Mouse (Mus musculus) lung, postnatal 4 days (tissue): ENCODE results near the gene Zmiz1.

Source experiments
- DNase-seq, 2 experiments: peaks; one replicate each; pipeline ENCODE4 v3.0.0; 2021

Gene Zmiz1

DNA sequence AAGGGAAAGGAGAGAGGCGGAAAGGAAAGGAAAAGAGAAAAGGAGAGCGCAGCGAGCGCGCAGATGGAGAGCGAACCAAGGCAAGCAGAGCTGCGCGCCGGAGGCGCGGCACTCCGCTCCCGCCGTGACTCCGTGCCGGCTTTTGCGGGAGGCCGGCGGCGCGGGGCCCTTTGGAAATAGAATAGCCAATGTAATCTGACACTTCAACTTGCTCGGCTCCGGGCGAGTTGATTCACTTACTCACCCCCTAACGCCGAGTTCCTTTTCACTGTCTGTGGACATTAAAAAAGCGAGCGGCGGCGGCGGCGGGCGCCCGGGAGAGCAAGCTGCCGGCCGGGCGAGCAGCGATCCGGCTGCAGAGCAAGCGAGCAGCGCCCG is at the start of gene Zmiz1:
TSS of gene Zmiz1 (plus strand) at position 170 of the 378 bp plus-strand sequence.
- peak; percentile 94 for DNase-seq

- peak in 1 of 2 experiments; percentile 15 for DNase-seq
Observed at GRCm38 (mm10) chr14:25411848-25412527, 47.0 kb upstream of the Zmiz1 start.

DNA sequence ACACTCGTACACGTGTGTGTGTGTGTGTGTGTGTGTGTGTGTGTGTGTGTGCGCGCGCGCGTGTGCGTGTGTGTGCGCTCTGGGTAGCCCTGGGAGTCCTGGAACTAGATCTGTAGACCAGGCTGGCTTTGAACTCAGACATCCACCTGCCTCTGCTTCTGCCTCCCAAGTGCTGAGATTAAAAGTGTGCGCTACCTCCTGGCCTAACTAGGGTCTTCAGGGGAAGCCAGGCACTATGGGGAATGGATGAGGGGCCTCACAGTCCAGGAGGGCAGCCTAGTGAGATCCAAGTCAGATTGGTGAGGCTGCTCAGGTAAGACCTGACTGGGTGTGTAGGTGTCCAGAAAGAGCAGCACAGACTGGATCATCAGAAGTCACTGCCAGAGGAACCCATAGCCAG is 46.2 kb upstream of the Zmiz1 start:
- peak in 1 of 2 experiments; percentile 11 for DNase-seq

- DNase-seq: peak in 1 of 2 experiments; percentile 15
Observed at GRCm38 (mm10) chr14:25413510-25413909, 45.5 kb upstream of the Zmiz1 start.

DNA sequence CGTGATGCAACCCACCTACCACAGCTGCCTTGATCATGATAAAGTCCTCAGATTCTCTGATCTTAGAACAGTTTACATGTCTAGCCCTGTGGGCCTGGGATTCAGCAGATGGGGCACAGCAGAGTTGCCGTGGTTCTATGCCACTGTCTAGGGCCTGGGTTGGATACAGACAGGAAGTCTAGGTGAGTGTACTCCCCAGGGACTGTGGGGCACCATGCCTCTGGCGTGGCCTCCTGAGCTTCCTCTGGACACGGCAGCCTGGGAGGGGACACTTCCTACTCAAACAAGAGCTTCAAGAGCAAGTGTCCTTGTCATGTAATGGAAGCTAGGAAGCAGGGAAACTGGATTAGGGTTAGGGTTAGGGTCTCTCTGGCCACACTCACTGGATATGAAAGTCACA is 44.9 kb upstream of the Zmiz1 start:
- DNase-seq: peak in 1 of 2 experiments; percentile 26

DNA sequence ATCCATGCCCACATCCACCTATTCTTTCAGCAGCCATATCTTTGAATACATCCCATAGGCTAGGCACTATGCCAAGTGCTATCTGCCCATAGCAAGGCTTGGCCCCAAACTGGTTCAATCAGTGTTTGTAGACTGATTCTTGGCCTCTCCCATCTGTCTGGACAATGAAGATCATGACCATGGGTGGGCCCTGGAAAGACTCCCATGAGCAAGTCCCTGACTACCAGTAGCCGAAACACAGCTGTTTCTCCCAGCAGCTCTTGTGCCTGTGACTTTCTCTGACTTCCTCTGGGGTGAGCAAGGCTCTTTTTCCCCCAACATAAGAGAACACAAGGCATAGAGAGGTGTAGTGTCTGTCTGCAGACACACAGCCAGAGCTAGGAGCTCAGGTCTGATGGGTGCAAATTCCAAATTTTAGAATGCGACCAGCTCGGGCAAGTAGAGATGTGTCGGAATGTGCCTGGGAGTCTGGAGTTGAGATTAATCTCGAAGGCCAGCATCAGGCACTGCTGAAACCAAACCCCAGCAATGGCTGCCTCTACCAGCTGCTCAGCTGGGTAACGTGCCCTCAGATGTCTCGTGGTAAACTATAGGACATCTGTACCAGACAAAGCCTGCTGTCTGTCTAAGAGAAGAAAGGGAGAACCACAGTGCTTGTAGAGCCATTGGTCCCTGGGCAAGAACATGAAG is 38.8 kb upstream of the Zmiz1 start:
- DNase-seq: peak in 1 of 2 experiments; percentile 32

DNA sequence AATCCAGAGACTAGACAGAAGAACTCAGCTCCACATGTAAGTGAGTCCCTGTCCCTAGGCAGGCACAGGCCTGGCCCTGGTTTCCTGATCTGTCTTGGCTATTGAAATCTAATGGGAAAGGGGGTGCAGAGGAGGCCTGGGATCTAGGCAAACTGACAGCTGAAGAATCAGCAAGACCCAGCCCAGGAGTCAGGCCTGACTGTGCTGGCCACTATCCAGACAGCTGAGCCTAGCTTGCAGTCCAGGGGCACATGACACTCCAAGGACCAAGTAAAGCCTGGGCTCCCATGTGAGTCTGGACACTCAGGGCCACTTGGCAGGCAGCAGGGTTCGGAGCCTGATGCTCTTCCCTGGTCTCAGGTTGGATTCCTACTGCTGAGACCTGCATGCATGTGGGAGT is 38.0 kb upstream of the Zmiz1 start:
- DNase-seq: peak in 1 of 2 experiments; percentile 41

DNA sequence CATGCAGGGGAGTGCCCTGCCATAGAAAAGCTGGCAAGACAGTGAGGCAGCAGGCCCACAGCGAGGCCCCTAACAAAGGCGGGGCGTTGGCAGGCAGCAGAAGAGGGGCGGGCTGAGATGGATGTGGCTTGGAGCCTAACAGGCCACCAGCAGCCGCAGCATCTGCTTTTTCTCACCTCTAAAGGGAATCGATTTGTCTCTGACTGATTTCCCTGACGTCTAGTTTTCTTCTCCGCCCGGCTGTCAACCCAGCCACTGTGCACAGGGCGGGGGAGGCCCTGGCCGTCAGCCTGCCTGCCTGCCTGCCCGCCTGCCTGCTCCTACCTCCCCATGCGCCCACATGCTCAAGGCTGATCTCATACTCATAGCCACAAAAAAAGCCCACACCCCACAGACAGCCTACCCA is 37.4 kb upstream of the Zmiz1 start:
- peak; percentile 47 to 73 for DNase-seq

DNA sequence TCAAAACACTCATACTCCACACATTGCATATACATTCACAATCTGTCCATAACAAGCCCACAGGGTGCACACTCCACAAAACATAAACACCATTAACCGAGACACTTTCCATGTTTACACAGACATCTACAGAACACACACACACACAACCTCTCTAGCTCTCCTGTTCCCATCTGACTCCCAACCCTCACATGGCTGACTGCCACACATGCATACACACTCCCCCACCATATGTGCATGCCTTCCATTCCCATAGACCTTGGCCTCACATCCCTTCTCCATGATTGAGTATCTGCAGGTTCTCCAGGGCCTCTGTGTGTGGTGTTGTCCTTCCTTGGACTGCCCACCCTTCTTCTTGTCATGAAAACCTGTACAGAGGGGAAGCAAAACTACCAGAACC is 36.0 kb upstream of the Zmiz1 start:
- peak in 1 of 2 experiments; percentile 15 for DNase-seq

DNA sequence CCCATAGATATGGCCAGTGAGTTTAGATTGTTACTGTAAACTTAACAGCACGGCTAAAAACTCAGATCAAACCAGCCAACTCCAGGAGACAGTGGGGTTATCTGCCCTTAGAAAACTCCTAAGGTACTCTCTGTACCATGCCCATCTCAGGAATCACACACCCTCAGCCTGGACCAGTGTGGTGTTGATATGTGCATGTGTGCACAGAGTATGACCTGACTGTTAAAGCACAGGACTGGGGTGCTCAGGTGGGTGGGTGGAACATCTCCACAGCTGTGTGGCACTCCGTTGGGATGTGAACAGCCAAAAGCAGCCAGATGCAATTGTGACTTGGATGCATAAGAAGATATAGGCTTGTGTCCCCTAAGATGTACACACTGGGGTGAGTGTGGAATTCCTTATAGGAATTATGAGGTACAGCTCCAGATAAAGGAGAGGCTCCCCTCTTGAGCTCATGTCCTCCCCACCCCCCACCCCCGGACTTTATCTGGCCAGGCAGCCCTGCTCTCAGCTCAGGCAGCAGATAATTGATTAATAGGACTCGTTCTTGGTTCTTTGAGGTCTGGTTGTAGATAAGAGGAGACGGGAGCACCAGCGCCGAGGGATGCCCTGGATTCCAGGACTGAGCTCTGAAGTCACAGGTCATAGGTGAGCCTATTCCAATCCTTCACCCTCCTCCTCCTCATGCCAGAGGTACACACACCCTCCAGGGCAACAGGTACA is 35.1 kb upstream of the Zmiz1 start:
- peak in 1 of 2 experiments; percentile 13 for DNase-seq

GRCm38 (mm10) chr14:25438255-25438654 is 20.7 kb upstream of the Zmiz1 start:
- peak in 1 of 2 experiments; percentile 9 for DNase-seq

GRCm38 (mm10) chr14:25440116-25440515 is 18.9 kb upstream of the Zmiz1 start:
- DNase-seq: peak in 1 of 2 experiments; percentile 9

DNA sequence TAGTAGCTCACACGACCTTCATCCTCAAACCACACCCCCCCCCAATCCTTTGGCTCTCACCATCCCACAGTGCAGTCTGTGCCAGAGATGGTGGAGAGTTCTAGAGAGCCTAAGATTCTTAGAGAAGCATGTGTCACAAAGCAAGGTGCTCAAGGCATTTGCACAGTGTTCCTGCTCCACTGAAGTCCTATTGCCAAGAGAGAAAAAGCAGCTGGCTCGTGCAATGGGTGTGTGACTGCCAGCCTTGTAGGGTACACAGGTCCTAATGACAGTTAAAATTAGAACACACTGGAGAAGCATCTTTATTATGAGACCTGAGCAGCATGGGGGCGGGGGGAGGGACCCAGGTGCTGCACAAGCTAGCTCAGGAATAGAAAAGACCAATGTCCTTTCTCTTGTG is 18.2 kb upstream of the Zmiz1 start:
- no peak for DNase-seq

GRCm38 (mm10) chr14:25441469-25441868 is 17.5 kb upstream of the Zmiz1 start:
- DNase-seq: peak in 1 of 2 experiments; percentile 6

DNA sequence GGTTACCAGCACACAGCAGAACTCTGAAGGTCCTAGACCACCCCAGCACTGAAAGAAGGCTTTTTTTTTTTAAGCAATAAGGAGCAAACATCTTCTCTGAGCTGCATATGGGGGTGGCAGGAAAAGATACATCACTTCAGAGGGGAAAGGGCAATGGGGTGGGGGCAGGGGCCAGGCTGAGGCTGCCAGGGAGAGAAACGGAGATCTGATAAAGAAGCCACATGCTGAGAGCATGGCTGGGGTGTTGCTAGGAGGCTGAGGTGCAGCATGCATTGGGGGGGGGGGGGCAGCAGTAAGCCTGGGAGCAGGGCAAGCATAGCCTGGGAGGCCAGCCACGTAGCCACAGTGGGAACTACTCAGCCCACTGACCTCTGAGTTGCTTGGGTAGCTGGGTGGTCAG is 16.3 kb upstream of the Zmiz1 start:
- DNase-seq: peak in 1 of 2 experiments; percentile 17

- DNase-seq: peak; percentile 54 to 78
Observed at GRCm38 (mm10) chr14:25447136-25447775, 11.7 kb upstream of the Zmiz1 start.

- DNase-seq: peak in 1 of 2 experiments; percentile 10
Observed at GRCm38 (mm10) chr14:25448471-25448870, 10.5 kb upstream of the Zmiz1 start.

GRCm38 (mm10) chr14:25451099-25451667 is 7.8 kb upstream of the Zmiz1 start:
- DNase-seq: peak in 1 of 2 experiments; percentile 50

DNA sequence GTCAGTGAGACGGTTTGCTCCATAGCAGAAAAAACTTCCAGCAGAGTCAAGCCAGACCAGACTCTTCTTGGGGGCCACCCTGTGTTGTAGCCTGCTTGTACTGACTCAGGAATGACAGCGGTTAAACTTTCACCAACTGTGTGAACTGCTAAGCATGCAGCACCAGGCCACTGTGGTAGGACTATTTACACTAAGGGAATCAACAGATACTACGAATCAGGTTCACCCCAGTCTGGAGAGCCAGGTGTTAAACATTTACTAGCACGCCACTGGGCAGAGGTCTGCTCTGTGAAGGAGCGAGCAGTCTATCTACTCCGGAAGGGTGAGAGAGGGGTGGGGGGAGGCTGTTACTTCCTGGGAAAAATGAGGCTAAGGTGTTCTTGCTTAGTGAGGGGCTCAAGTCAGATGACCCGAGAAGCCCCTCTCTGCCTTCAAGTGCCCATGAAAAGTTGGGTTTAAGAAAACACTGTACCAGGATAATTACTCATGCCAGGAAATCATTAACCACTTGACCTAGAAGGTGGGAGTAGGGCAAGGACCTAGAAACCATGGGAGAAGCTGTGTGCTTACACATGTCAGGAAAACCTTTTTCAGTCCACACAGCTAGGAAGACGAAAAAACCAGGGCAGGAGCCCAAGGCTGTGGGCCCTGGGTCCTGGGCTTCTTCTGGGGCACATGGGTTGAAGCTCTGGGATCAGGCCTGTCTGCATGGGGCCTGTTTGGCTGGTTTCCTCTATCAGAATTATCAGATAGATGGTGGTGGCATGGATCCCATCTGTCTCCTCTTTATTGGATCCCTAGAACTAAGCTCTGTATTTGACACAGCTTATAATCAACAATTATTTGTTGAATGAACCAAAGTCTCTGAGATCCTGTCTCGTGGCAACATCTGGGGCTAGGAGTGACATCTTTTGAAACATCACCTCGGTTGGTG is 7.0 kb upstream of the Zmiz1 start:
- peak; percentile 31 to 49 for DNase-seq

GRCm38 (mm10) chr14:25452633-25453025 is 6.4 kb upstream of the Zmiz1 start:
- DNase-seq: peak in 1 of 2 experiments; percentile 19

GRCm38 (mm10) chr14:25454066-25454760 is 4.8 kb upstream of the Zmiz1 start:
- DNase-seq: peak in 1 of 2 experiments; percentile 44
